Mouse (Mus musculus) intestine, embryonic 14.5 days (tissue): ENCODE data around the gene Scaf4. TPM values are rescaled to one million over a fixed set of nuclear protein-coding genes. Genes with fewer than 3 reads are reported as not detected.

Experiments
- ATAC-seq: fragments of 200-750 bp; cut with Nextera tagmentation; replicated peaks from 2 replicates; pipeline ENCODE4 v1.8.0; 2017; ENCODE audit warnings: low read depth, moderate number of reproducible peaks, moderate TSS enrichment, moderate library complexity; ENCODE audit not compliant: low FRiP score, low TSS enrichment
- DNase-seq: peaks from one replicate; pipeline ENCODE4 v3.0.0-alpha.2; 2018; ENCODE audit warnings: low spot score
- H3K27ac ChIP-seq: fragments of 300-500 bp; sonication (generic); 2 replicates; pipeline ENCODE4 v1.5.1; 2014; ENCODE audit warnings: low read depth, mild to moderate bottlenecking, control low read depth
- H3K27me3 ChIP-seq: fragments of 300-500 bp; sonication (generic); replicated peaks from 2 replicates; pipeline ENCODE4 v1.6.1; 2014; ENCODE audit warnings: low read length, control low read depth; ENCODE audit not compliant: control insufficient read depth, insufficient read depth
- H3K36me3 ChIP-seq: fragments of 300-500 bp; sonication (generic); 2 replicates; pipeline ENCODE4 v1.6.1; 2014; ENCODE audit warnings: low read length, control low read depth; ENCODE audit not compliant: control insufficient read depth, insufficient read depth
- H3K4me1 ChIP-seq: fragments of 300-500 bp; sonication (generic); replicated peaks from 2 replicates; pipeline ENCODE4 v1.6.1; 2014; ENCODE audit warnings: low read length, control low read depth, mixed read lengths; ENCODE audit not compliant: control insufficient read depth, insufficient read depth
- H3K4me2 ChIP-seq: fragments of 300-500 bp; sonication (generic); 2 replicates; pipeline ENCODE4 v1.6.1; 2014; ENCODE audit warnings: low read length
- H3K4me3 ChIP-seq: fragments of 300-500 bp; sonication (generic); 2 replicates; pipeline ENCODE4 v1.5.1; 2014; ENCODE audit warnings: low read depth, low read length, control low read depth, mixed read lengths
- H3K9ac ChIP-seq: fragments of 300-500 bp; sonication (generic); 2 replicates; pipeline ENCODE4 v1.6.1; 2014; ENCODE audit warnings: mild to moderate bottlenecking, low read length
- H3K9me3 ChIP-seq: fragments of 300-500 bp; sonication (generic); 2 replicates; pipeline ENCODE4 v1.6.1; 2016; ENCODE audit warnings: low read length, control low read depth; ENCODE audit not compliant: control insufficient read depth
- WGBS: fragments of 180-500 bp; shearing (Covaris S2); extraction: QIAGEN DNeasy Blood & Tissue Kit; methylation state at CpG from one replicate; pipeline ENCODE4 v1.1.7; 2014; 5-methylcytosine and 5-hydroxymethylcytosine counted together
- polyA plus RNA-seq: library from polyadenylated mRNA; unstranded; fragments of >200 nt; fragmentation: Nextera tagmentation; extraction: Ambion mirVana; gene quantifications from 2 replicates; pipeline ENCODE4 v1.2.1, GENCODE M21; 2014

Scaf4 gene
- polyA plus RNA-seq, 1 experiment from 2014 or later, result 27.9 TPM

GRCm38 (mm10) chr16:90281406-90281805 lies 2.9 kb downstream of the Scaf4 start:
- no peak overlapping the region for H3K4me2 ChIP-seq
- no peak for ATAC-seq
- 88% methylated on average over 9 of the region's 9 CpGs for WGBS

GRCm38 (mm10) chr16:90280989-90281388 lies 3.3 kb downstream of the Scaf4 start:
- no peaks in the 10 kb centered on the region for H3K27me3 ChIP-seq
- H3K9ac ChIP-seq, result no peak overlapping the region
- H3K27ac ChIP-seq, result no peak overlapping the region
- H3K9me3 ChIP-seq, result no peaks in the 10 kb centered on the region
- no peak overlapping the region for H3K4me2 ChIP-seq
- WGBS, result 79% methylated on average over 5 of the region's 5 CpGs
- no peak overlapping the region for H3K4me3 ChIP-seq
- H3K4me1 ChIP-seq, result peaks cover 39% of the 10 kb centered on the region
- ATAC-seq, result no peak
- DNase-seq, result no peak
- H3K36me3 ChIP-seq, result no peaks in the 10 kb centered on the region

More at GRCm38 (mm10) chr16:90281406-90281805, 2.9 kb downstream of the Scaf4 start:
- Histone ChIP-seq H3K9ac (no peak overlapping the region), H3K27ac (no peak overlapping the region), H3K27me3 (no peaks in the 10 kb centered on the region), H3K9me3 (no peaks in the 10 kb centered on the region), H3K4me1 (peaks cover 39% of the 10 kb centered on the region), H3K4me3 (no peak overlapping the region), H3K36me3 (no peaks in the 10 kb centered on the region)
- no peak for DNase-seq

- Histone ChIP-seq H3K9me3 (no peaks in the 10 kb centered on the region), H3K9ac (no peak overlapping the region), H3K27ac (no peak overlapping the region), H3K27me3 (no peaks in the 10 kb centered on the region), H3K4me3 (no peak overlapping the region), H3K4me1 (peaks cover 39% of the 10 kb centered on the region), H3K36me3 (no peaks in the 10 kb centered on the region), H3K4me2 (no peak overlapping the region)
- 68% methylated on average over 2 of the region's 2 CpGs for WGBS
- DNase-seq (no peak), ATAC-seq (no peak)
These were observed 3.8 kb downstream of the Scaf4 start for GRCm38 (mm10) chr16:90280515-90280914.

- ATAC-seq, result no peak
- no peaks in the 10 kb centered on the region for H3K9me3 ChIP-seq
- no peak overlapping the region for H3K27ac ChIP-seq
- H3K4me3 ChIP-seq, result no peak overlapping the region
- H3K9ac ChIP-seq, result no peak overlapping the region
- no peaks in the 10 kb centered on the region for H3K27me3 ChIP-seq
- 60% methylated on average over 6 of the region's 6 CpGs for WGBS
- no peaks in the 10 kb centered on the region for H3K36me3 ChIP-seq
- H3K4me1 ChIP-seq, result peaks cover 34% of the 10 kb centered on the region
- no peak for DNase-seq
- no peak overlapping the region for H3K4me2 ChIP-seq
These were observed 5.2 kb downstream of the Scaf4 start for GRCm38 (mm10) chr16:90279058-90279457.

DNA sequence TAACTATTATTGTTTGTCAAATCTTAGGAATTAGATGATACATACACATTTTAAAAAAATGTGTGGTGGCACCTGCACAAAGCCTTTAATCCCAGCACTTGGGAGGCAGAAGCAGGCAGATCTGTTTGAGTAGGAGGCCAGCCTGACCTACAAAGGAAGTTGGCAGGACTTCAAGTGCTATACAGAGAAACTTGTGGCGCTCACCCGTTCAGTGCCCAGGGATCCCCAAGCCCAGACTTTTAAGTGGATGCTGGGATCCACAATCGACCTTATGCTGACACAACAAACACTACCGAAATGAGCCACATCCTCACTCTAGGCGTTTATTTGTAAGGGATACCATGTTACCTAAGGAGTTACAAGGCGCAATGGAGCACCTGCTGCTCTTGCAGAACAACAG lies 8.8 kb downstream of the Scaf4 start:
- Histone ChIP-seq H3K4me2 (no peak overlapping the region), H3K4me3 (no peak overlapping the region), H3K9ac (no peak overlapping the region), H3K27ac (no peak overlapping the region), H3K9me3 (no peaks in the 10 kb centered on the region), H3K4me1 (peaks cover 8% of the 10 kb centered on the region), H3K27me3 (no peaks in the 10 kb centered on the region), H3K36me3 (no peaks in the 10 kb centered on the region)
- DNase-seq (no peak), ATAC-seq (no peak)
- 90% methylated on average over 6 of the region's 6 CpGs for WGBS

- Histone ChIP-seq H3K4me3 (no peak overlapping the region), H3K4me2 (no peak overlapping the region), H3K9me3 (no peaks in the 10 kb centered on the region), H3K27me3 (no peaks in the 10 kb centered on the region), H3K9ac (no peak overlapping the region), H3K4me1 (no peaks in the 10 kb centered on the region), H3K27ac (no peak overlapping the region), H3K36me3 (peaks cover 9% of the 10 kb centered on the region; the same call in 1 of the 2 replicates)
- ATAC-seq (no peak), DNase-seq (no peak)
- WGBS, result 26% methylated on average over 1 of the region's 1 CpGs
These were observed 17.7 kb downstream of the Scaf4 start for GRCm38 (mm10) chr16:90266581-90266980.

DNA sequence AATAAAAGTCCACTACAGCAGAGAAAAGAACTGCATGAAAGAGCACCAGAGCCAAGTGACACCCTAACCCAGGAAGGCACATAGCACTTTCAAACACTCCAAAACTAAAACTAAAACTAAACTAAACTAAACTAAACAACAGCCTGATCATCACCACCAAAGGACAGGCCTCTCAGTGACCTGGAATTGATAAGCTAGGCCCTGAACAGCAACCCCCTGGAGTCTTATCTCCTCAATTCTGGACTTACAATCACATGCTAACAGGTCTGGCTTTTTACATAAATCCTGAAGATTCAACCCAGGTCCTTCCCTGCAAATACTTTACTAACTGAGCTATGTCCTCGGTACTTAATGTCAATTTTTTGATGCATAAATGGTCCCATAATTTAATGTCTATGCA lies 19.2 kb downstream of the Scaf4 start:
- WGBS, result 68% methylated on average over 1 of the region's 1 CpGs
- Histone ChIP-seq H3K36me3 (peaks cover 23% of the 10 kb centered on the region), H3K27ac (no peak overlapping the region), H3K9ac (no peak overlapping the region), H3K4me2 (no peak overlapping the region), H3K4me3 (no peak overlapping the region), H3K9me3 (no peaks in the 10 kb centered on the region), H3K27me3 (no peaks in the 10 kb centered on the region), H3K4me1 (no peaks in the 10 kb centered on the region)
- DNase-seq (no peak), ATAC-seq (no peak)

GRCm38 (mm10) chr16:90264021-90264420 lies 20.3 kb downstream of the Scaf4 start:
- Histone ChIP-seq H3K9ac (no peak overlapping the region), H3K4me2 (no peak overlapping the region), H3K9me3 (no peaks in the 10 kb centered on the region), H3K4me1 (no peaks in the 10 kb centered on the region), H3K27me3 (no peaks in the 10 kb centered on the region), H3K27ac (no peak overlapping the region), H3K4me3 (no peak overlapping the region), H3K36me3 (peaks cover 34% of the 10 kb centered on the region)
- no peak for DNase-seq
- no peak for ATAC-seq
- 79% methylated on average over 5 of the region's 5 CpGs for WGBS

DNA sequence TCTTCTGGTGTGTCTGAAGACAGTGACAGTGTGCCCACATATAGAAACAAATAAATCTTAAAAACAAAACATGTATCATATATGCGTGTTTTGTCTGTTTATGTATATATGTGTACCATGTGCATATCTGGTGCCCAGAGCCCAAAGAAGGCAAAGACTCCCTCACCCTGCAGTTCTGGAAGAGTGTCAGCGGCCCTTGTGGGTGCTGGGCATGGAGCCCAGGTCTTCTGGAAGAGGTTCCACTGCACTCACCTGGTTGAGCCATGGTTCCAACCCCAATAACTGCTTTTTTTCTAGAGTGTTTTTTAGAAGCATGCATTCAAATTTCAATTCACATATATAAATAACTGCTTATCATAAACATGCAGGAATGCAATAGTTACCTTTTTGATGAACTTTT lies 22.5 kb downstream of the Scaf4 start:
- Histone ChIP-seq H3K27ac (no peak overlapping the region), H3K4me3 (no peak overlapping the region), H3K27me3 (no peaks in the 10 kb centered on the region), H3K36me3 (peaks cover 56% of the 10 kb centered on the region), H3K4me1 (no peaks in the 10 kb centered on the region), H3K9ac (no peak overlapping the region), H3K9me3 (no peaks in the 10 kb centered on the region), H3K4me2 (no peak overlapping the region)
- ATAC-seq, result no peak
- 95% methylated on average over 2 of the region's 2 CpGs for WGBS
- no peak for DNase-seq
